Mouse (Mus musculus): ENCODE results near the gene Kank1.
A peak's percentile ranks its signal among the peaks of the same experiment; 100 is the strongest.

Kank1 gene

GRCm38 (mm10) chr19:25373594-25373993, 136.8 kb downstream of the Kank1 start:
- no peak for DNase-seq

GRCm38 (mm10) chr19:25374191-25374590, 137.4 kb downstream of the Kank1 start:
- DNase-seq, result no peak

DNA sequence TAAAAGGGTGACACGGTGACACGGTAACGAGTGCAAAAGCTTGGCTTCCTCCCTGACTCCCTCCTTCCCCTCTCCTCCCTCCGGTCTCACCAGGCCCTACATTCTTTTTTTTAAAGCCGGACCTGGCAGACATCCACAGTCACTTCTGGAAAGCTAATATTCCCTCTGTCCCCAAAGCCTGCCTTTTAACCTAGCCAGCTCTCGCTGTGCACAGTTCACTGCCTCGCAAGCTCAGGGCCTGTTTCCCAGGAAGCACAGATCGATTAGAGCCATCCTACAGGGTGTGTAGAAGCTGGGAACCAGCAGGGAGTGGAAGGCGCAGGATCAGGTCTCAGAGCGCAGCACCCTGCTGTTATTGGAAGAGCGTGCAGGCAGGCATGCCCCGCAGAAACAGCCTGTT, 138.2 kb downstream of the Kank1 start:
- peak; percentile 40 for DNase-seq

DNA sequence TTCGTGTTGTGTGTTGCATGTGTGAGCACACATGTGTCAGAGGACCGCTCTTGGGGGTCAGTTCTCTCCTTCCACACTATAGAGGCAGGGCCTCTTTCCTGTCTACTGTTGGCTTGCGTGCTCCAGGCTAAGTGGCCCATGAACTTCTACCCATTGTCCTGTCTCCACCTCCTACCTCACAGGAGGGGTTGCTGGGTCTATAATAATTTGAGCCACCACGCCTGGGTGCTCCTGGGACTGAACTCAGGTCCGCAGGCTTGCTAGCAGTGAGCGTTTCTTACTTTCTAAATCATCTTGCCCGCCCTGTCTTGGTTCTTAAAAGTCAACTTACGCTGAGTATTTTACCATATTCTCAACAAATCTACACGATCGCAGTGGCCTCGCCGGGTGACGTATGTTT, 140.1 kb downstream of the Kank1 start:
- no peak for DNase-seq

- no peak for DNase-seq
These were observed 143.9 kb downstream of the Kank1 start for GRCm38 (mm10) chr19:25380675-25381074.

DNA sequence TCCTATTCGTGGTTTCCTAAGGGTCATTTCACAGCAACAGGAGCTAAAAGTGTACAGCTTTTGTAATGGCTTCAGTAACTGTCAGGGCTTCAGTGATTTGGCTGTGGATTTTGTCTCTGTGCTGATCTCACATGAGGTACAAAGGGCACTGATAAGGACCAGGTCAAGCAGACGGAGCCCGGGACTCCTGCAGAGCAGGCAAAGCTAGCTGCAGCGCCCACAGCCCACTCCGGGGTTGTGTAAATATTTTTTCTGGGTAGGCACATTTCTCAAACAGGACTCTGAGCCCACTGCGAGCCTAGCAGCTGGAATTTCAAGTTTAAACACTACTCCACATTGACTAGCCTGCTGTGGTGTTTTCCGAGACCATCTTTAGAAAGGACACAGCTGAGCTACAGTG, 145.2 kb downstream of the Kank1 start:
- no peak for DNase-seq

DNA sequence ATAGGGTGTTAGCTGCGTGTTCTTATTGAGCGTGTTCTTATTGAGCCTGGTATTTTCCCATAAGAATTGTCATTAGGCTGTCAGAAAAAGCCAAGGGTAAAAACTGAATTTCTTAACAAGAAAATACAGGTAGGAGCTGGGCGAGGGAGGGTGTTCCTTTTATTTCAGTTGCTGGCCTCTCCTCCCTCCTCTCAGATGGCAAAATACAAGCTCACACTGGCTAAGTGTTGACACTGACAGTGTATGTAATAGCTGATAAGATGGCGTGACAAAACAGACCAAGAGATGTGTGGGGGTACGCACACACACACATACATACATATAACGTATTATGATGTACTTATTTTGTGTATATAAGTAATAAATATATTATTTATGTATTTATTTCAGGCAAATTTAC, 145.7 kb downstream of the Kank1 start:
- DNase-seq, result no peak

- DNase-seq, result no peak
These were observed 146.8 kb downstream of the Kank1 start for GRCm38 (mm10) chr19:25383386-25384146.

- DNase-seq, result no peak
These were observed 149.2 kb downstream of the Kank1 start for GRCm38 (mm10) chr19:25385981-25386380.

DNA sequence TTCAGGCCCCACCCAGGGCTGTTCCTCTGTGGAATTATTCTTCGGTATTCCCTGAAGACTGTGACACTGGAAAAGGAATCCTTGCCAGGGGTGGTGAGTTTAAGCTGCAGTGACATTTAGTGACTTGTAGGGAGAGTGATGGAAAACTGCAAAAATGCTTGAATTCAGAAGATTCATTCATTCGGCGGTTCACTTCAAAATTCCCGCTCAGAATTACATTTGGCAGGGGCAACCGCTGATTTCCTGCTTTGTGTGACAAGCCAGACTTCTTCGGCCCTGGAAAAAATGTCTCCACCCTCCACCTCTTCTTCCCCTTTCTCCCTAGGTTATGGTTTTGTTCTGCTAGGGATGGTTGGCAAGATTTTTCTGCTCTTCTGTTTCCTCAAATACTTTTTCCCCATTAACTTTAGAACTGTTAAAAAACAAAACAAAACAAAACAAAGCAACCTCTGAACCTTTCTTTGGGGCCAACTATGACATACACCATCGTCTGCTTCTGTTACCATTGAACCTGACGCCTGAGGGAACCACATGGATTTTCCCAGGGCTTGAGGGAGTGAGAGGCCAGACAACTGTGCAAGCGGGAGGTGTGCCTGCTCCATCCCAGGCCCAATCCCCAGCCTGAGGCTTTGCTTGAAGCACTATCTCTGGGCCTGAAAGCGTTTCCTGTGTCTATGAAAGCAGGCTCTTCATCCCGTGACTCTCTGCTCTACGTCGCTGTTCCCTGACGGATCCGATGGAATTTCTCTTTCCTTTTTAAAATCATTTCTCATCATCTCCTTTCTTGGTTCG, 150.1 kb downstream of the Kank1 start:
- no peak for DNase-seq

GRCm38 (mm10) chr19:25387902-25388301, 151.1 kb downstream of the Kank1 start:
- DNase-seq, result no peak

DNA sequence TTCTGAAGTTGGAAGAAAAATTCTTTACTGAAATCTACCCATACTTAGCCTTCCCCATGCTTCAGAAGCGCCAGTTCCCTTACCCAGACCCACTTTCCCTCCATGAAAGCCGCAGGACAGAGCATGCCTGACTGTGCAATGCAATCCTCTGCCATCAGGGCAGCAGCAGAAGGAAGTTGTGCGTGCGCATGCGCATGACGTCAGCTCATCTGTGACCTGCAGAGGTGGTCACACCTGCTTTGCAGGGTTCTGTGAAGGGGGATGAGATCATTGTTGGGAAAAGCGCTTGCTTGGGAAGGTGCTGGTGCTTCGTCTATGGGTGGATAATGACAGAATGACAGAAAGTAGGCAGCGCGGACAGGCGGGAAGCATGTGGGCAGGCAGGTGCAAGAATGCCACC, 155.4 kb downstream of the Kank1 start:
- DNase-seq, result no peak

GRCm38 (mm10) chr19:25395035-25395434, 158.3 kb downstream of the Kank1 start:
- peak; percentile 17 for DNase-seq

- peak; percentile 29 for DNase-seq
These were observed 160.0 kb downstream of the Kank1 start for GRCm38 (mm10) chr19:25396709-25397266.

GRCm38 (mm10) chr19:25399511-25400211, 162.9 kb downstream of the Kank1 start:
- no peak for DNase-seq

- DNase-seq, result no peak
These were observed 163.6 kb downstream of the Kank1 start for GRCm38 (mm10) chr19:25400212-25400913.

DNA sequence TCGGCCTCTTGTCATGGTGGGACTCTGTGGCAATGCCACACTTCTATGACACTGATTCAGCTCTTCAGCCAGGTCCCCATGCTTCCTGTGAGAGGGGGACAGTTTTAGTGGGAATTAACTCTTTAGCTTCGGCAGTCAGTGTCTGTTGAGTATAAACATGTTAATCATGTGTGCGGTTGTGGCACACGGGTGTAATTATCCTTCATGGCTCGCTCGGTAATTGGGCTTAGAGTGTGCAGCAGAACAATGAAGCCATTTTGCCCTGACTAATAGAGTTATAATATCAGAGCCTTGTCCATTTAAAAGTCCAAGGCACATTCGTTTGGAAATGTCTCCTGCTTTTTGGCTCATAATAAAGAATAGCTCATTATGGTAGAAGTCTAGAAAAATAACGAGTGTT, 164.7 kb downstream of the Kank1 start:
- no peak for DNase-seq

DNA sequence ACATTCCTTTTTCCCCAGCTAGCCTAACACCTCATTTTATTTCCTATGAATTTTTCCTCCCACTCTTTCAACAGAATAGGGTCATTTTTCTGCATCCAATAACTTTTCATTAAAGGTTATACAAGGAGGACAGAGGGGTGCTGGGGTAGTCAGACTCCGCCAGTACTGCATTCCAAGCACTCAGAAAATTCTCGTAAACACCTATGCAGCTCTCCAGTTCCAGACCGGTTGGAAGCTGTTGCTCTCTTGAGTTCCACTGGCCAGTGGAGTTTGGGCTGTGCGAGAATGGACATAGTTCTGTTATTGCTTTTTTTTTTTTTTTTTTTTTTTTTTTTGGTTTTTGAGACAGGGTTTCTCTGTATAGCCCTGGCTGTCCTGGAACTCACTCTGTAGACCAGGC, 167.4 kb downstream of the Kank1 start:
- no peak for DNase-seq

- no peak for DNase-seq
These were observed 169.2 kb downstream of the Kank1 start for GRCm38 (mm10) chr19:25405987-25406386.

DNA sequence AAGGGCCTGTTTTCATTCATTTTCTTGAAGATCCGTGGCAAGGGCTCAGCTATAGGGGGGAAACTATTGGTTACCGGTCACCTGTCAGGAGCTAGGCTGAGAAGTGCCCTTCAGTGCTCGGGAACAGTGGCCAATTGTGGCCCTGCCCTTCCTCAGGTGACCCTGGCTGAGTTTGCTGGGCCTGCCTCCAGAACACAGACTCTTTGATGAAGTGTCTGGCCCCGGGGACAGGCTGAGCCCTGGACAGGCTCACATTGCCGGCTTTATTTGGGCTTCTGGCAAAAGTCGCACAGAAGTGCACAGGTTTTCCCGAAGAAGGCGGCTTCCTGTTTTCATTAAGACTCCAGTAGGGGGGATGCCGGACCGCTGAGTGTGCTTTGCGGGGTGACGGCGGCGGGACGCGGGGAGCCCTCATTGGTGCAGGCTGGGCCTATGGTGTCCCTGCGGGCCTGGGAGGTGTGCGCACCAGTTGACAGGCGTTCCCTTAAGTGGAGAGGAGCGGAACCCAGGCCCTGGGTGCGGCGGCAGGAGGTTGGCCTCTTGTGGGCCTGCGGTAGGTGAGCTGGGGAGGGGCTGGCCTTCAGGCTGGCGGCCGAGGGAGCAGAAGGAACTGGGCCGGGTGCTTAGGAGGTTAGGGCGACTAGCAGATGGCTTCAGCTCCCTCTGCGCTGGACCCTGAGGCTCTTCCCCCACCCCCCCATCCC, 169.9 kb downstream of the Kank1 start:
- peak; percentile 14 for DNase-seq

- DNase-seq, result no peak
These were observed 170.6 kb downstream of the Kank1 start for GRCm38 (mm10) chr19:25407185-25407886.

DNA sequence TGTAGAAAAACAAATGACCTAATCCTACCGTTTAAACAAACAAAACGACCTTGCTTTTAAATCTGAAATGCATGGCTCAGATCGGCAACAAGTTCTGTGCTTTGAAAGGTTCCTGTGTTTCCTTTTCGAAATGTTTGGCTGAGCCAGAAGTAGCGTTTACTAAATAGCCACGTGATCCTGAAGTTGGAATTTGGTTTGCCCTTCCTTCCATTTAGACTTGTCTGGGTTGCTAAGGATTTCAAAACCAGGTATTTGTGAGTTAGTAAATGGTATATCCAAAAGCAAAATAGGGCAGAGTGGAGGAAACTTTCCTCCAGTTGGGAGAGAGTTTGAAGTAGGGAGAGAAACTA, 171.1 kb downstream of the Kank1 start:
- DNase-seq, result no peak

All from cerebellum, adult 9-11 months (tissue).